Mouse (Mus musculus): ENCODE data around the gene Gstk1. TPM values are rescaled to one million over a fixed set of nuclear protein-coding genes. Genes with fewer than 3 reads are reported as not detected.
A peak's percentile ranks its signal among the peaks of the same experiment; 100 is the strongest.

The Gstk1 gene
- polyA plus RNA-seq, 1 experiment from 2014 or later: 22.8 TPM

DNA sequence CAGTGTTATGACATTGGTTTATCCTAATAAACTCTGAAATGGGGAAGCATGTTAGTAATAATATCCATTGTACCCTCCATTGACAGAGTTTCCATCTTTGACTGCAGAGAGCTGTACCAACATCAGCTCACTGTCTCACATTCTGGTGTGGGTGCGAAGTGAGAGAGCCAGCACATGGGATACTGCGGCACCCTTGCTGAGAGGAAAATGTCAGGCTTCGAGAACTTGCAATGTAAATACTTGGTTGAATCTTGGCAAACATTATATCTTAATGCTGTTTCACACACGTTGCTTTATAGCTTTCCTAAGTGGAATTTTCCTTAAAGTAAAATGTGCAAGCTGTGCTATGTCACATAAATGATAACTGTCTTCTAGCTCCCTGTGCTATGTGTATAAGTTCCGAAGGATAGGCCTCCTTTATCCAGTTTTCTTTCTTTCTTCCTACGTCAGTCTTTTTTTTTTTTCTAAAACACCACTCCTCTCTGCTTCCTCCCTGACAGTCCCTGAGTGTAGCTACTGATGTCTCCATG is 8.4 kb upstream of the Gstk1 start:
- H3K4me1 ChIP-seq (ENCODE audit: control insufficient read depth, insufficient read depth, low read length): no peaks in the 10 kb centered on the region
- no peak overlapping the region for H3K27ac ChIP-seq (ENCODE audit: low read length)
- WGBS: 46% methylated on average over 6 of the region's 6 CpGs
- no peak for ATAC-seq (ENCODE audit: insufficient read depth, low FRiP score)
- no peaks in the 10 kb centered on the region for H3K9me3 ChIP-seq (replicated peaks; ENCODE audit: control insufficient read depth, low read length)
- H3K27me3 ChIP-seq (ENCODE audit: control insufficient read depth, insufficient read depth, low read length): no peaks in the 10 kb centered on the region
- no peak overlapping the region for H3K4me2 ChIP-seq (ENCODE audit: low read depth, low read length)
- no peaks in the 10 kb centered on the region for H3K36me3 ChIP-seq (ENCODE audit: control insufficient read depth, insufficient read depth, low read length)
- no peak overlapping the region for H3K4me3 ChIP-seq (replicated peaks; ENCODE audit: low read length)
- H3K9ac ChIP-seq (ENCODE audit: low read length): no peak overlapping the region

DNA sequence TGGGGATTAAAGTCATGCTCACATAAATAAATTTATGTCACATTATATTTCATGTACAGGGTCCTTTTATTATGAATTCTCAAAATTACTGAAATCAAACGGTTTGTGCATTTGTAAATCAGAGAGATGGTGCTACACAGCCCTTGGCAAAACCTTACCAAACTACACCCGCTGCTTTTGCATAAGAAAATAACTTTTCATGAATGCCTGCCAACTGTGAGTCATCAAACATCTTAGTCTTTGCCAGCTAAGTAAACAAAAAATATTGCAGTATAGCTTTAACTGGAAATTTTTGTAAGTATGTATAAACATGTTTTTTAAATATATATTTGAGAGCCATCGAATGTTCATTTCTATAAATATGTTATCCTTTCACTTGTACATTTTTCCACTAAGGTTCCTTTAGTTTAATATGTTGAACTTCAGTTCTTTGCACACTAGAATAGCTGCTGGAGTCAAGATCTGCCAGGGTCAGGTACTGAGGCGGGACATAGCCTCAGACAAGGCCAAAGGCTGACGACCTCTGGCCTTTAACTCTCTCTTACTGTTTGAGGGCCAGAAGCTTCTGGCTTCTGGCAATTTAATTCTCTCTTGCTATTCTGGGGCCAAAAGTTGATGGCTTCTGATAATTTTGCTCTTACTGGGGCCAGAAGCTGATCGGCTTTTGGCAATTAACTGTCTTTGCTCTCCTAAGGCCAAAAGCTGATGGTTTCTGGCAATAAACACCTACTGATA is 4.3 kb upstream of the Gstk1 start:
- Histone ChIP-seq H3K9me3 (replicated peaks; ENCODE audit: control insufficient read depth, low read length) (no peaks in the 10 kb centered on the region), H3K4me1 (ENCODE audit: control insufficient read depth, insufficient read depth, low read length) (0 out of 2 replicates have a peak, but pooled peaks cover 3% of the 10 kb centered on the region), H3K36me3 (ENCODE audit: control insufficient read depth, insufficient read depth, low read length) (no peaks in the 10 kb centered on the region), H3K9ac (ENCODE audit: low read length) (no peak overlapping the region), H3K27me3 (ENCODE audit: control insufficient read depth, insufficient read depth, low read length) (no peaks in the 10 kb centered on the region), H3K4me2 (ENCODE audit: low read depth, low read length) (no peak overlapping the region), H3K27ac (ENCODE audit: low read length) (no peak overlapping the region), H3K4me3 (replicated peaks; ENCODE audit: low read length) (no peak overlapping the region)
- no peak for ATAC-seq (ENCODE audit: insufficient read depth, low FRiP score)
- 62% methylated on average over 6 of the region's 6 CpGs for WGBS

DNA sequence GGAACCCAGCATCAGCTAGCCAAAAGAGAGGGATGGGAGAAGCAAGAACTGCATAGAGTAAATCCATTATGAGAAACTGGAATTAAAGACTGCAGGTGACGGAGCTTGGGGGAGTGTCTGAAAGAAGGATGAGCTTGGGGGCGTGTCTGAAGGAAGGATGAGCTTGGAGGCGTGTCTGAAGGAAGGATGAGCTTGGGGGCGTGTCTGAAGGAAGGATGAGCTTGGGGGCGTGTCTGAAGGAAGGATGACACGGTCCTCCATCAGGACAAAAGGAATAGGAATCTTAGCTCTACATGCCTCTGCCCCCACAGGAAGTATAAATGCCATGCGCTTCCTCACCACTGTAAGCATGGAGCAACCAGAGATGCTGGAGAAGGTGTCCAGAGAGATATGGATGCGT is 1.4 kb downstream of the Gstk1 start:
- H3K27ac ChIP-seq (ENCODE audit: low read length): no peak overlapping the region
- H3K4me1 ChIP-seq (ENCODE audit: control insufficient read depth, insufficient read depth, low read length): 0 out of 2 replicates have a peak, but pooled peaks cover 3% of the 10 kb centered on the region
- no peaks in the 10 kb centered on the region for H3K27me3 ChIP-seq (ENCODE audit: control insufficient read depth, insufficient read depth, low read length)
- no peaks in the 10 kb centered on the region for H3K9me3 ChIP-seq (replicated peaks; ENCODE audit: control insufficient read depth, low read length)
- WGBS: 19% methylated on average over 8 of the region's 8 CpGs
- H3K4me3 ChIP-seq (replicated peaks; ENCODE audit: low read length): no peak overlapping the region
- H3K4me2 ChIP-seq (ENCODE audit: low read depth, low read length): no peak overlapping the region; the same call in 1 of the 2 replicates
- ATAC-seq (ENCODE audit: insufficient read depth, low FRiP score): peak; percentile 9; the same call in 1 of the 2 replicates
- H3K36me3 ChIP-seq (ENCODE audit: control insufficient read depth, insufficient read depth, low read length): no peaks in the 10 kb centered on the region
- no peak overlapping the region for H3K9ac ChIP-seq (ENCODE audit: low read length)

DNA sequence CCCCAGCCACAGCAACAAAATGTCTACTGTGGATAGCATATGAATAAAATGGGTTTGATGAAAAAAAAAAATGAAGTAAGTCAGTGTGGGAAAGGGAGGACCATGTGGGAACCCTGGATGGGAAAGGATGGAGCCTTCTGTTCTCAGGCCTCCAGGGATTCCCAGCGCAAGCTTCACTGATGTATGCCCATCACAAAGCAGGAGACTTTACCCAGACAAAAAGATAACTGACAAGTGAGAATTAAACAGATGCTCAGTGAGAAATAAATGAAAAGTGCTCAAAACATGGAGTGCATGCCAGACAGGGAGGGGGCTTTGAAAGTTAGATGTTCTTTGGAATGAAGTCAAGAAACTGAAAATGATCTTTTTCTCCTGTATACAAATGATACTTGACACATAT is 2.2 kb downstream of the Gstk1 start:
- 93% methylated on average over 1 of the region's 1 CpGs for WGBS
- Histone ChIP-seq H3K27me3 (ENCODE audit: control insufficient read depth, insufficient read depth, low read length) (no peaks in the 10 kb centered on the region), H3K27ac (ENCODE audit: low read length) (no peak overlapping the region), H3K4me1 (ENCODE audit: control insufficient read depth, insufficient read depth, low read length) (0 out of 2 replicates have a peak, but pooled peaks cover 3% of the 10 kb centered on the region), H3K9me3 (replicated peaks; ENCODE audit: control insufficient read depth, low read length) (no peaks in the 10 kb centered on the region), H3K36me3 (ENCODE audit: control insufficient read depth, insufficient read depth, low read length) (no peaks in the 10 kb centered on the region), H3K4me3 (replicated peaks; ENCODE audit: low read length) (no peak overlapping the region), H3K9ac (ENCODE audit: low read length) (no peak overlapping the region), H3K4me2 (ENCODE audit: low read depth, low read length) (no peak overlapping the region)
- no peak for ATAC-seq (ENCODE audit: insufficient read depth, low FRiP score)

DNA sequence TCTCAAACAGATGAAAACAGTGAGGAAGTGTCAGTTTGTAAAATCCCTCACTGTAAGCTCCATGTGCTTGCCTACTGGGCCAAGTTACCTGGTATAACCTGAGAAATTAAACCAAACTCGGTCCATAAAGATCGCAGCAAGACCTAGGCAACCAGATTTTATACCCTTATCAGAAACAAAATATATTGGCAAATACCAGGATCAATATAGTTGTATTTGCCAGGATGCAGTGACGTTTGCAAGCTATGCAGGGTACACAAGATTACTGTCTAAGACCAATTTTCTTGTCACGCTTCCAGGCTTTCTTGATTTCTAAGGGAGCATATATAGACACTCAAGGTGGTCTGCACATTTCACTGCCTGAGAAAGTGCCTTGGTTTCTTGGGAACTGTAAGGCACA is 6.1 kb downstream of the Gstk1 start:
- no peak overlapping the region for H3K27ac ChIP-seq (ENCODE audit: low read length)

DNA sequence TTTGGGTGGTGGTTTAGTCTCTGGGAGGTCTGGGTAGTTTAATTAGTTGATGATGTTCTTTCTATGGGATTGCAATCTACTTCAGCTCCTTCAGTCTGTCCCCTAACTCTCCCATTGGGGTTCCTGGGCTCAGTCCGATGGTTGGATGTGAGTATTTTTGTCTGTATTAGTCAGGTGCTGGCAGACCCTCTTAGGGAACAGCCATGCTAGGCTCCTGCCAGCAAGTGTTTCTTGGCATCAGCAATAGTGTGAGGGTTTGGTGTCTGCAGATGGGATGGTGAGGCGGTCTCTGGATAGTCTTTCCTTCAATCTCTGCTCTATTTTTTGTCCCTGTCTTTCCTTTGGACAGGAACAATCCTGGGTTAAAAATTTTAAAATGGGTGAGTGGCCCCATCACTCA is 7.4 kb downstream of the Gstk1 start:
- H3K4me3 ChIP-seq (replicated peaks; ENCODE audit: low read length): no peak overlapping the region

More for the DNA sequence above, 6.1 kb downstream of the Gstk1 start:
- H3K4me2 ChIP-seq (ENCODE audit: low read depth, low read length): no peak overlapping the region
- H3K36me3 ChIP-seq (ENCODE audit: control insufficient read depth, insufficient read depth, low read length): no peaks in the 10 kb centered on the region
- no peaks in the 10 kb centered on the region for H3K9me3 ChIP-seq (replicated peaks; ENCODE audit: control insufficient read depth, low read length)
- no peak overlapping the region for H3K4me3 ChIP-seq (replicated peaks; ENCODE audit: low read length)
- H3K27me3 ChIP-seq (ENCODE audit: control insufficient read depth, insufficient read depth, low read length): no peaks in the 10 kb centered on the region
- ATAC-seq (ENCODE audit: insufficient read depth, low FRiP score): no peak
- H3K9ac ChIP-seq (ENCODE audit: low read length): no peak overlapping the region
- 81% methylated on average over 4 of the region's 4 CpGs for WGBS
- no peaks in the 10 kb centered on the region for H3K4me1 ChIP-seq (ENCODE audit: control insufficient read depth, insufficient read depth, low read length)

DNA sequence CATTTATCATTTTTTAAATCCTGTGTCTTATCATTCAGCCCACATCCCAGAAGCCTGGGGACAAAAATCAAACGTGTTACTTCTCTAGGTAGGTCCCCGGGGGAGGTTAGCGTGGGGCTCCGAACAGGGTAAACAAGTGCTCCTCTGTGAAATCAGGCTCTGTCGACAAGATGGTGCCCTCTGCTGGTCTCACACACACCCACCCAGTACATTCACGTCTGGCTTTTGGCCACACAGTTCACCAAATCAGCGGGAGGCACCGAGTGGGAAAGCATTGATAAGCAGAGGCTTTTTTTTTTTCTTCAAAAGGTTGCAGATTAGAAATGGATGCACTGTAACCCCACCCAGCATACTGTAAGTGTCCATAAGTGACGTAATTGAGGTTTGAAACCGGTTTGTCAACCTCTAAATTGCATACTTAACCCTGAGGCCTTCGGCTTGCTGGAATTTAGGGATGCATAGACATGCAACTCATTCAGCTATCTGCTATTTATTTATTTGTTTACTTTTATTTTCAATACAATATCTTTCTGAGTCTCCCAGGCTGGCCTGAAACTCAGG is 11.6 kb downstream of the Gstk1 start:
- H3K27me3 ChIP-seq (ENCODE audit: control insufficient read depth, insufficient read depth, low read length): no peaks in the 10 kb centered on the region
- WGBS: 15% methylated on average over 11 of the region's 11 CpGs

More for the DNA sequence above, 7.4 kb downstream of the Gstk1 start:
- no peak overlapping the region for H3K4me2 ChIP-seq (ENCODE audit: low read depth, low read length)
- no peak for ATAC-seq (ENCODE audit: insufficient read depth, low FRiP score)
- H3K4me1 ChIP-seq (ENCODE audit: control insufficient read depth, insufficient read depth, low read length): no peaks in the 10 kb centered on the region
- H3K9me3 ChIP-seq (replicated peaks; ENCODE audit: control insufficient read depth, low read length): no peaks in the 10 kb centered on the region
- no peak overlapping the region for H3K27ac ChIP-seq (ENCODE audit: low read length)
- no peaks in the 10 kb centered on the region for H3K27me3 ChIP-seq (ENCODE audit: control insufficient read depth, insufficient read depth, low read length)
- no peaks in the 10 kb centered on the region for H3K36me3 ChIP-seq (ENCODE audit: control insufficient read depth, insufficient read depth, low read length)
- no peak overlapping the region for H3K9ac ChIP-seq (ENCODE audit: low read length)
- 92% methylated on average over 2 of the region's 2 CpGs for WGBS

DNA sequence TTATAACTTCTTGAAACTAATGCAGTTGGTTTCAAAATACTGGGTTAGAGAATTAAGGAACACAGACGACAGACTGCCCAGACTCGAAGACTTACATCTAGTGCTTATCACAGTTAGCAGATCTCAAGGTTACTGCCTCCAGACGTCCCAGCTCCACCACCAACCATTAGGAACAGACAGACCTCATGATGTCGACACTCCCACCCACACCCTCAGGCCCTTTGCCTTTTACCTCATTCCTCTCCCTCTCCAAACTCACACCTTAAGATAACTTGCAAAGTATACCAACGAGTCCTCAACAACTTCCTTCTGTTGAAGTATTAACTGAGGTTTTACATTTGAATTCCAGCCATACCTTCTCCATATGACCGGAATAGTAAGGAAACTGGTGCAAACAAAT is 14.7 kb downstream of the Gstk1 start:
- no peak for ATAC-seq (ENCODE audit: insufficient read depth, low FRiP score)
- Histone ChIP-seq H3K9ac (ENCODE audit: low read length) (no peak overlapping the region), H3K27ac (ENCODE audit: low read length) (peak overlapping the region; percentile 58; the same call in 1 of the 2 replicates)

More for the DNA sequence above, 11.6 kb downstream of the Gstk1 start:
- Histone ChIP-seq H3K36me3 (ENCODE audit: control insufficient read depth, insufficient read depth, low read length) (no peaks in the 10 kb centered on the region), H3K4me1 (ENCODE audit: control insufficient read depth, insufficient read depth, low read length) (no peaks in the 10 kb centered on the region), H3K4me3 (replicated peaks; ENCODE audit: low read length) (no peak overlapping the region), H3K4me2 (ENCODE audit: low read depth, low read length) (0 out of 2 replicates have a peak overlapping the region, but pooled peaks have one; percentile 23), H3K27ac (ENCODE audit: low read length) (no peak overlapping the region), H3K9me3 (replicated peaks; ENCODE audit: control insufficient read depth, low read length) (no peaks in the 10 kb centered on the region), H3K9ac (ENCODE audit: low read length) (no peak overlapping the region)
- peak; percentile 35 for ATAC-seq (ENCODE audit: insufficient read depth, low FRiP score)

DNA sequence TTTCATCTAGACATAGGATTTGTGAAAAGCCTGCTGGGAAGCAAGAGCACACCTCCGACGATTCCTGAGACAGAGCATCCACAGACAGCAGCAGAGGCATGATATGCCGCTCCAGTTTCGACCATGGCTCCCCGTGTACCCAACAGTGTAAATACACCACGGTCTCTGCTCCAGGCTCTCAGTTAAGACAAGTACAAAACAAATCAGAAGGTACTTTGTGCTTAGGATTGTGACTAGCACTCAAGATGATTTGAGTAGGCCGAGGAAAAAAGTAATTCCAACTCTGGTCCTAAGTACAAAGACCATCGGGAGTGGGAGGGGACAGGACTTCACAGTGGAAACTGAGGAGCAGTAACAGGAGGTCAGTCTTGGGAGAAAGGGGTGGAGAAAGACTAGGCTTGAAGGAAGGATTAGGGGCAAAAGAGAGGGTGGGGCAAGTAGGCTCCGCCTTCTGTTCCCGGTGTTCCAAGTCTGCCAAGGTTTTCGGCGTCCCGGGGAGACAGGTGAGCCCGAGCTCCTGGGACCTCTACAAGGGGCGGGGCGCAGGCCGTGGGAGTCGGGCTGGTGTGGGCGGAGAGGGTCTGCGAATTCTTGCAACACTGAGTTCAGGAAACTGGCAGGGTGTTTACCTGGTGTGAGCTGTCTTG is 15.9 kb downstream of the Gstk1 start, which contains the start of gene Tmem139:
Tmem139 (plus strand) TSS at position 447 of the 647 bp plus-strand sequence.
- no peaks in the 10 kb centered on the region for H3K27me3 ChIP-seq (ENCODE audit: control insufficient read depth, insufficient read depth, low read length)
- peak; percentile 10; the same call in 1 of the 2 replicates for ATAC-seq (ENCODE audit: insufficient read depth, low FRiP score)
- no peaks in the 10 kb centered on the region for H3K36me3 ChIP-seq (ENCODE audit: control insufficient read depth, insufficient read depth, low read length)
- H3K9ac ChIP-seq (ENCODE audit: low read length): 0 out of 2 replicates have a peak within 1 kb of the TSS, but pooled peaks have one; percentile 27
- WGBS: 13% methylated on average over 20 of the region's 20 CpGs
- no peaks in the 10 kb centered on the region for H3K9me3 ChIP-seq (replicated peaks; ENCODE audit: control insufficient read depth, low read length)
- H3K4me2 ChIP-seq (ENCODE audit: low read depth, low read length): peak within 1 kb of the TSS; percentile 42
- H3K4me1 ChIP-seq (ENCODE audit: control insufficient read depth, insufficient read depth, low read length): peaks cover 8% of the 10 kb centered on the region; the same call in 1 of the 2 replicates
- H3K4me3 ChIP-seq (replicated peaks; ENCODE audit: low read length): peak within 1 kb of the TSS; percentile 21
- peak within 1 kb of the TSS; percentile 58 for H3K27ac ChIP-seq (ENCODE audit: low read length)

More for the DNA sequence above, 14.7 kb downstream of the Gstk1 start:
- Histone ChIP-seq H3K4me2 (ENCODE audit: low read depth, low read length) (no peak overlapping the region), H3K4me1 (ENCODE audit: control insufficient read depth, insufficient read depth, low read length) (peaks cover 3% of the 10 kb centered on the region; the same call in 1 of the 2 replicates), H3K9me3 (replicated peaks; ENCODE audit: control insufficient read depth, low read length) (no peaks in the 10 kb centered on the region), H3K27me3 (ENCODE audit: control insufficient read depth, insufficient read depth, low read length) (no peaks in the 10 kb centered on the region), H3K36me3 (ENCODE audit: control insufficient read depth, insufficient read depth, low read length) (no peaks in the 10 kb centered on the region), H3K4me3 (replicated peaks; ENCODE audit: low read length) (no peak overlapping the region)
- WGBS: 36% methylated on average over 6 of the region's 6 CpGs

Measured in stomach, embryonic 16.5 days (tissue).